Mouse (Mus musculus) cerebellum, adult 11-12 months (tissue): ENCODE measurements around the gene Gng12.
"Not testable (repeated sequence)": the region's sequence is repeated elsewhere in the genome, so short reads cannot be mapped to it uniquely, and the experiment has no call there.

ENCODE experiments used
- DNase-seq: peaks from one replicate; pipeline ENCODE4 v3.0.0; 2022

Gng12 gene

GRCm38 (mm10) chr6:66994981-66995380 lies 98.8 kb downstream of the Gng12 start:
- no peak for DNase-seq

- DNase-seq, result no peak
Observed at GRCm38 (mm10) chr6:66995825-66996224, 99.6 kb downstream of the Gng12 start.

- DNase-seq, result no peak
Observed at GRCm38 (mm10) chr6:66996257-66996656, 100.1 kb downstream of the Gng12 start.

GRCm38 (mm10) chr6:66998645-66999044 lies 102.4 kb downstream of the Gng12 start:
- DNase-seq, result no peak

GRCm38 (mm10) chr6:66999800-67000199 lies 103.6 kb downstream of the Gng12 start:
- no peak for DNase-seq

GRCm38 (mm10) chr6:67009888-67010287 lies 113.7 kb downstream of the Gng12 start:
- no peak for DNase-seq

- DNase-seq, result no peak
Observed at GRCm38 (mm10) chr6:67010370-67011216, 114.4 kb downstream of the Gng12 start.

- DNase-seq, result no peak
Observed at GRCm38 (mm10) chr6:67011217-67011518, 115.0 kb downstream of the Gng12 start.

GRCm38 (mm10) chr6:67013293-67013948 lies 117.2 kb downstream of the Gng12 start:
- no peak for DNase-seq

- DNase-seq, result no peak
Observed at GRCm38 (mm10) chr6:67013949-67014678, 117.9 kb downstream of the Gng12 start.

- no peak for DNase-seq
Observed at GRCm38 (mm10) chr6:67014679-67015075, 118.5 kb downstream of the Gng12 start.

GRCm38 (mm10) chr6:67015739-67016519 lies 119.7 kb downstream of the Gng12 start:
- DNase-seq, result no peak

GRCm38 (mm10) chr6:67016520-67017111 lies 120.4 kb downstream of the Gng12 start:
- DNase-seq, result no peak

GRCm38 (mm10) chr6:67018365-67018764 lies 122.2 kb downstream of the Gng12 start:
- no peak for DNase-seq

GRCm38 (mm10) chr6:67019001-67019400 lies 122.8 kb downstream of the Gng12 start:
- DNase-seq, result not testable (repeated sequence)

- DNase-seq, result no peak
Observed at GRCm38 (mm10) chr6:67021308-67021707, 125.1 kb downstream of the Gng12 start.

GRCm38 (mm10) chr6:67023729-67024128 lies 127.5 kb downstream of the Gng12 start:
- DNase-seq, result no peak

- DNase-seq, result no peak
Observed at GRCm38 (mm10) chr6:67026661-67027060, 130.5 kb downstream of the Gng12 start.

GRCm38 (mm10) chr6:67027438-67028142 lies 131.4 kb downstream of the Gng12 start:
- DNase-seq, result no peak

GRCm38 (mm10) chr6:67029312-67029950 lies 133.2 kb downstream of the Gng12 start:
- no peak for DNase-seq

GRCm38 (mm10) chr6:67029987-67030386 lies 133.8 kb downstream of the Gng12 start:
- no peak for DNase-seq
